In genomic region chr11:43626300-43626926, GRCm38 (mm10) we compare ENCODE assay signal across 9 mouse cellular contexts. TPM values are rescaled to one million over a fixed set of nuclear protein-coding genes. Genes with fewer than 3 reads are reported as not detected.
DNase-seq lines count a peak whose midpoint lies in the region; TF ChIP-seq lines count a peak whose summit lies in the region.
"Had no signal": no experiment of that assay in that cellular context is flagged by ENCODE, and none has a peak within 500 bp of the region (broad histone marks: within the 10 kb centered on the region; RNA-seq: fewer than 3 reads in every experiment).

No protein-coding gene starts in this region.

- H3K4me1 ChIP-seq in ES-Bruce4 (ENCODE audit: control insufficient read depth, insufficient read depth, low read length), result no peaks in the 10 kb centered on the region
- H3K4me1 ChIP-seq in forebrain, embryonic 10.5 days, result peaks cover 18% of the 10 kb centered on the region

- TF ChIP-seq CTCF in ES-Bruce4 (IDR thresholded peaks at IDR 0.05; ENCODE audit: low read depth, low read length), result no peak

- peak overlapping the region; percentile 94 for H3K27ac ChIP-seq in ES-Bruce4 (ENCODE audit: insufficient read depth, low read length)
- peak overlapping the region; percentile 51 for H3K27ac ChIP-seq in forebrain, embryonic 10.5 days

- DNase-seq in adrenal gland, postnatal 25 days, result peak; percentile 70
- DNase-seq in forebrain, embryonic 10.5 days (ENCODE audit: extremely low spot score, low spot score), result no peak
- DNase-seq in heart, postnatal 4 days, result peak; percentile 74
- DNase-seq in layer of hippocampus, adult 9-11 months, result peak; percentile 60
- DNase-seq in lung, postnatal 10 days, result peak; percentile 76
- peak; percentile 47 for DNase-seq in right cerebral cortex, postnatal 25 days
- no peak for DNase-seq in c-Kit-positive CD71-positive TER-119-positive erythroid progenitor cells, embryonic 14.5 days (ENCODE audit: low spot score)

- no peaks in the 10 kb centered on the region for H3K36me3 ChIP-seq in ES-Bruce4 (ENCODE audit: control insufficient read depth, insufficient read depth, low read length, poor library complexity, severe bottlenecking)
- no peaks in the 10 kb centered on the region for H3K36me3 ChIP-seq in forebrain, embryonic 10.5 days (replicated peaks)

- 6% methylated on average over 12 of the region's 12 CpGs for WGBS in forebrain, embryonic 10.5 days

- no peaks in the 10 kb centered on the region for H3K27me3 ChIP-seq in ES-Bruce4 (ENCODE audit: control insufficient read depth, insufficient read depth, low read length, poor library complexity, severe bottlenecking)
- H3K27me3 ChIP-seq in forebrain, embryonic 10.5 days (ENCODE audit: poor library complexity, severe bottlenecking), result 0 out of 2 replicates have a peak, but pooled peaks cover 4% of the 10 kb centered on the region

- no peak for TF ChIP-seq EP300 in ES-Bruce4 (IDR thresholded peaks at IDR 0.05; ENCODE audit: insufficient read depth, low read depth, low read length)

- no peaks in the 10 kb centered on the region for H3K9me3 ChIP-seq in ES-Bruce4 (replicated peaks; ENCODE audit: control insufficient read depth, insufficient read depth, low read length, poor library complexity, severe bottlenecking)
- no peaks in the 10 kb centered on the region for H3K9me3 ChIP-seq in forebrain, embryonic 10.5 days

- peak overlapping the region; percentile 72 for H3K9ac ChIP-seq in ES-Bruce4 (ENCODE audit: low read depth, poor library complexity, severe bottlenecking)

- H3K4me3 ChIP-seq in ES-Bruce4 (ENCODE audit: low read depth, low read length), result peak overlapping the region; percentile 45
- peak overlapping the region; percentile 35 for H3K4me3 ChIP-seq in forebrain, embryonic 10.5 days

- TF ChIP-seq POLR2A in ES-Bruce4 (IDR thresholded peaks at IDR 0.05; ENCODE audit: insufficient read depth, low read length), result no peak

RNA-seq across cellular contexts. Expression of gene Fabp6, which starts 25.1 kb away (rescaled TPM):
- not detected in 2 replicates for polyA plus RNA-seq in ES-Bruce4 (2011; ENCODE audit: insufficient read depth, insufficient read length, low read depth, missing spikeins)
- total RNA-seq in adrenal gland, postnatal 25 days (2021), result not detected in 2 replicates
- polyA plus RNA-seq in forebrain, embryonic 10.5 days (2016; fragmentation: Nextera tagmentation; extraction: Ambion mirVana), result not detected in 2 replicates
- not detected for total RNA-seq in heart, postnatal 4 days (2021)
- total RNA-seq: layer of hippocampus, postnatal 14 days had no signal

RNA-seq across cellular contexts. Expression of gene 4933415A04Rik, which starts 39.6 kb away (rescaled TPM):
- polyA plus RNA-seq in ES-Bruce4 (2011; ENCODE audit: insufficient read depth, insufficient read length, low read depth, missing spikeins), result 0.99 and 1.2 TPM in 2 replicates
- 1.0 and 1.1 TPM in 2 replicates for total RNA-seq in adrenal gland, postnatal 25 days (2021)
- 10.7 and 11.2 TPM in 2 replicates for polyA plus RNA-seq in forebrain, embryonic 10.5 days (2016; fragmentation: Nextera tagmentation; extraction: Ambion mirVana)
- total RNA-seq in heart, postnatal 4 days (2021), result 1 to 10 TPM; 3.3 to 3.8 TPM

RNA-seq across cellular contexts. Expression of gene Pwwp2a, which starts 55.4 kb away (rescaled TPM):
- polyA plus RNA-seq in ES-Bruce4 (2011; ENCODE audit: insufficient read depth, insufficient read length, low read depth, missing spikeins), result 87.5 and 88.6 TPM in 2 replicates
- total RNA-seq in adrenal gland, postnatal 25 days (2021), result 37.7 and 43.2 TPM in 2 replicates
- polyA plus RNA-seq in forebrain, embryonic 10.5 days (2016; fragmentation: Nextera tagmentation; extraction: Ambion mirVana), result 24.7 and 25.5 TPM in 2 replicates
- 10 to 100 TPM; 38.7 to 39.4 TPM for total RNA-seq in heart, postnatal 4 days (2021)

Comparison
In these comparisons a context has a peak if more than half of its experiments do, and no peak if none do; other contexts are left out.
1. DNase-seq: peak in adrenal gland, postnatal 25 days (single experiment), heart, postnatal 4 days (single experiment), layer of hippocampus, adult 9-11 months (single experiment), lung, postnatal 10 days (single experiment) and right cerebral cortex, postnatal 25 days (single experiment); none in forebrain, embryonic 10.5 days (single experiment) and c-Kit-positive CD71-positive TER-119-positive erythroid progenitor cells, embryonic 14.5 days (single experiment).